Mouse (Mus musculus) mammary gland, adult 2 months (tissue): ENCODE results near the gene Pros1. TPM values are rescaled to one million over a fixed set of nuclear protein-coding genes. Genes with fewer than 3 reads are reported as not detected.

Experiments used
- polyA plus RNA-seq: library from polyadenylated mRNA; depleted of rRNA; stranded (reverse); fragments of >200 nt; gene quantifications from 2 replicates; pipeline ENCODE4 v1.2.3, GENCODE M21; 2012; ENCODE audit warnings: low replicate concordance; rRNA removed

Gene Pros1
- polyA plus RNA-seq, result 11.4 and 17.5 TPM in 2 replicates

GRCm38 (mm10) chr16:62854191-62855068 lies at the start of gene Pros1:
Gene Pros1, plus strand, starts transcription at chr16:62854307.

GRCm38 (mm10) chr16:62814491-62814890 lies 39.6 kb upstream of the Pros1 start, which contains the start of gene Stx19:
Gene Stx19, plus strand, starts transcription at chr16:62814676.

GRCm38 (mm10) chr16:62846498-62847312 lies 7.4 kb upstream of the Pros1 start, which contains the start of gene Arl13b:
Gene Arl13b, minus strand, starts transcription at chr16:62847040.

Other genes starting within 250 kb of the Pros1 start
- gene Nsun3, start 67.5 kb upstream of the Pros1 start, polyA plus RNA-seq, result 5.0 and 7.0 TPM in 2 replicates
- 0.09 TPM in 1 of 2 replicates, not detected in the other for gene Stx19, start 39.6 kb upstream of the Pros1 start, polyA plus RNA-seq
- 2.6 and 3.8 TPM in 2 replicates for gene Arl13b, start 7.3 kb upstream of the Pros1 start, polyA plus RNA-seq